Comparison of ENCODE assay signal across 11 mouse cellular contexts in genomic region chr2:25463630-25464029, GRCm38 (mm10).
DNase-seq lines count a peak whose midpoint lies in the region.
"Had no signal": no experiment of that assay in that cellular context is flagged by ENCODE, and none has a peak within 500 bp of the region (broad histone marks: within the 10 kb centered on the region; RNA-seq: fewer than 3 reads in every experiment).

No protein-coding gene starts in this region.

- peak; percentile 65 to 73 for DNase-seq in cerebellum, adult 18-20 months
- no peak for DNase-seq in cerebellum, adult 11 months
- DNase-seq in cerebellum, adult 8-10 months: peak; percentile 62
- peak; percentile 61 to 70 for DNase-seq in cerebellum, postnatal 14 days
- no peak for DNase-seq in kidney, adult 11 months
- DNase-seq in right cerebral cortex, adult 2 months (ENCODE audit: low spot score in 2 of 2): no peak
- DNase-seq in heart, adult 11 months: no peak
- DNase-seq: adrenal gland, postnatal 10 days; gastrocnemius, postnatal 10 days; heart, adult 2 months; heart, postnatal 14 days had no signal

Comparison
In these comparisons a context has a peak if more than half of its experiments do, and no peak if none do; other contexts are left out.
1. DNase-seq: peak in cerebellum, adult 18-20 months (2 of 2), cerebellum, adult 8-10 months (single experiment) and cerebellum, postnatal 14 days (2 of 2); none in cerebellum, adult 11 months (single experiment), kidney, adult 11 months (single experiment), right cerebral cortex, adult 2 months (0 of 2) and heart, adult 11 months (single experiment).